Mouse (Mus musculus) liver, postnatal 0 days (tissue): Measurements from ENCODE around the gene Adora1. TPM values are rescaled to one million over a fixed set of nuclear protein-coding genes. Genes with fewer than 3 reads are reported as not detected.

Experiments used
- ATAC-seq: fragments of 200-750 bp; cut with Nextera tagmentation; 2 replicates; pipeline ENCODE4 v1.8.0; 2017; ENCODE audit warnings: mild to moderate bottlenecking, moderate library complexity
- DNase-seq: peaks from one replicate; pipeline ENCODE4 v3.0.0-alpha.2; 2016
- H3K27ac ChIP-seq: fragments of 300-500 bp; sonication (generic); 2 replicates; pipeline ENCODE4 v1.5.1; 2014; ENCODE audit warnings: antibody characterized with exemption, moderate library complexity, mild to moderate bottlenecking, low read depth
- H3K27me3 ChIP-seq: fragments of 300-500 bp; sonication (generic); 2 replicates; pipeline ENCODE4 v1.6.1; 2014; ENCODE audit warnings: low read length, control low read depth, mixed read lengths; ENCODE audit not compliant: insufficient read depth
- H3K36me3 ChIP-seq: fragments of 300-500 bp; sonication (generic); replicated peaks from 2 replicates; pipeline ENCODE4 v1.6.1; 2014; ENCODE audit warnings: mild to moderate bottlenecking, control low read depth, low read length, moderate library complexity, mixed read lengths; ENCODE audit not compliant: insufficient read depth
- H3K4me1 ChIP-seq: fragments of 300-500 bp; sonication (generic); 2 replicates; pipeline ENCODE4 v1.6.1; 2014; ENCODE audit warnings: antibody characterized with exemption, mild to moderate bottlenecking, control low read depth; ENCODE audit not compliant: insufficient read depth
- H3K4me2 ChIP-seq: fragments of 300-500 bp; sonication (generic); 2 replicates; pipeline ENCODE4 v1.6.1; 2014; ENCODE audit warnings: low read depth, mild to moderate bottlenecking, low read length, moderate library complexity, mixed read lengths
- H3K4me3 ChIP-seq: fragments of 300-500 bp; sonication (generic); 2 replicates; pipeline ENCODE4 v1.5.1; 2014; ENCODE audit warnings: low read depth, low read length
- H3K9ac ChIP-seq: fragments of 300-500 bp; sonication (generic); replicated peaks from 2 replicates; pipeline ENCODE4 v1.6.1; 2014; ENCODE audit warnings: mild to moderate bottlenecking, moderate library complexity
- H3K9me3 ChIP-seq: fragments of 300-500 bp; sonication (generic); 2 replicates; pipeline ENCODE4 v1.6.1; 2016; ENCODE audit warnings: mild to moderate bottlenecking, control low read depth, low read length, mixed read lengths
- CTCF ChIP-seq: sonication (generic); IDR thresholded peaks from 2 replicates; pipeline ENCODE4 v1.5.1; 2016; ENCODE audit warnings: antibody characterized with exemption, low read depth
- EP300 ChIP-seq: IDR thresholded peaks from 2 replicates; pipeline ENCODE4 v1.6.1; 2016; ENCODE audit warnings: antibody characterized with exemption, low read depth, mild to moderate bottlenecking
- WGBS: fragments of 180-500 bp; shearing (Covaris S2); extraction: QIAGEN DNeasy Blood & Tissue Kit; methylation state at CpG from one replicate; pipeline ENCODE4 v1.1.7; 2014; ENCODE audit not compliant: insufficient replicate concordance; 5-methylcytosine and 5-hydroxymethylcytosine counted together
- polyA plus RNA-seq: library from polyadenylated mRNA; unstranded; fragments of >200 nt; fragmentation: Nextera tagmentation; extraction: Ambion mirVana; gene quantifications from 2 replicates; pipeline ENCODE4 v1.2.1, GENCODE M21; 2015

The Adora1 gene
- polyA plus RNA-seq, 1 experiment from 2014 or later: 8.3 TPM

DNA sequence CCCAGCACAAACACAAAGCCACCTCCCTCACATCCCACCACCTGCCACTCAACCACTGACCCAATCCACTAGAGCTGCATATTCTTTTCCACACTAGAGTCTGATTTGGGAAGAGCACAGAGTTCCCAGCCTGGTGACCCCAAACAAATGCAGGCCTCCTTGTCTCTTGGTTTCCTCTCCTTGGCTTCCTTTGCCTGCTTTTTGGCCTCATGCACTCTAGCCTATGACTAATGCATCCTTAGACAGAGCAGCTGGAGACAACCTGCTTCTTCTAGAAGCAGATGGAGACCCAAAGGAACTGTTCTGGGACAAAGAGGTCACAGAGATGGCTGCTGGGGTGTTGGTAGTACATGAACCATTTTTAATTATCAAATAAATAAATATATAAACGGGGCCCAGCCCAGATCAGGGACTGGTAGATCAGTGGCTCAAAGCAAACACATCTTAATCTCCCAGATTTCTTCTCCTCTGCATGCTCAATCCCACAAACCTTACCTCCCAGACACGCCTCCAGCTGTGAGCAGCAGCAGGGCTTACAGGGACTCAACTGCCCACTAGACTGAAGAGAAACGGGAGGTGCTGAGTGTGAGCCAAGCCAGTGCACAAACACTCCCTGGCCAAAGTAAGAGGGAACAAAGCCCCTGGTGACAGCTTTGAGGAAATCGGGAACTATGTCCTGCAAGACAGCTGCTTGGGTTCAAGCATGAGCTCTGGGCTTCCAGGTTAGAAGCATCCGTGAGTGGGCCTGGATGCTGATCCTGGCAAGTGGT, 5.2 kb downstream of the Adora1 start:
- Histone ChIP-seq H3K27ac (no peak overlapping the region), H3K4me1 (peaks cover 16% of the 10 kb centered on the region), H3K9me3 (no peaks in the 10 kb centered on the region), H3K4me2 (no peak overlapping the region), H3K9ac (no peak overlapping the region), H3K4me3 (no peak overlapping the region), H3K27me3 (peaks cover 12% of the 10 kb centered on the region), H3K36me3 (no peaks in the 10 kb centered on the region)
- TF ChIP-seq CTCF: no peak
- TF ChIP-seq EP300: no peak
- WGBS: 73% methylated on average over 5 of the region's 5 CpGs
- ATAC-seq: no peak
- no peak for DNase-seq

DNA sequence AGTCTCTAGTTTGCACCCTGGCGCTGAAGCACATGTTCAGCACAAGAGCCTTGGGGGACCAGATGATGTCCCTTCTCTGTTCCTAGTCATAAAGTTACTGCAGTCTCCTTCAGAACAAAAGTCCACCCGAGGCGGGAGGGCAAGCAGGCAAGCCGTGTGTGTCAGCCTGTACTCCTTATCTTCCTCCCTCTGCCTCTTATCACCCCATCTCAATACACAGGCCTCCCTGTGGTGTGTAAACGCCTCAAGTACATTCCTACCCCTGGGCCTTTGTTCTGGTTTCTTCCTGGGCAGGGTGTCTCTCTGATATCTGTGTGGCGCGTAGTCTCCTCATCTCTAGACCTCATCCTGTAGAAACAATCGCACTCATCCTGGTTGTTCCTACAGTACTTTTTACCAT, 8.5 kb downstream of the Adora1 start:
- no peak for TF ChIP-seq EP300
- Histone ChIP-seq H3K4me3 (no peak overlapping the region), H3K9me3 (no peaks in the 10 kb centered on the region), H3K36me3 (no peaks in the 10 kb centered on the region), H3K4me2 (no peak overlapping the region), H3K27ac (no peak overlapping the region), H3K4me1 (peaks cover 16% of the 10 kb centered on the region), H3K27me3 (no peaks in the 10 kb centered on the region), H3K9ac (no peak overlapping the region)
- 62% methylated on average over 8 of the region's 8 CpGs for WGBS
- DNase-seq: no peak
- ATAC-seq: no peak

DNA sequence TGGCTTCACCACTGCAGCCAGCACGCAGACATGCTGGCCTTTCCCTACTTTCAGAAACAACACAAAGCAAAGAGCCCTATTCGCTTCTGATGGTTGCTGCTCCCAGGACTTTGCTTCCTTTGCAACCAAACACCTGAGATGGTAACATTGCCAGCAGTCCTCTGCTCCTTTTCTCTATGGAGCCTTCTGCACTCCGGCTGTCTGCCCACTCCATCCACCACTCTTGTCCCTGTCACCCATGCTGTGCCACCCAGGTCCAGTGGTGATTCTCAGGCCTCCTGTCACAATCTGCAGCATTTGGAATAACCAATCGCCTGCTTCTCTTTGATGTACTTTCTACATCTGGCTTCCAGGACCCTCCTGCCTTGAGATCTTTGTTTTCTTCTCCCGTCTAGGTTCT, 9.9 kb downstream of the Adora1 start:
- no peak for DNase-seq

DNA sequence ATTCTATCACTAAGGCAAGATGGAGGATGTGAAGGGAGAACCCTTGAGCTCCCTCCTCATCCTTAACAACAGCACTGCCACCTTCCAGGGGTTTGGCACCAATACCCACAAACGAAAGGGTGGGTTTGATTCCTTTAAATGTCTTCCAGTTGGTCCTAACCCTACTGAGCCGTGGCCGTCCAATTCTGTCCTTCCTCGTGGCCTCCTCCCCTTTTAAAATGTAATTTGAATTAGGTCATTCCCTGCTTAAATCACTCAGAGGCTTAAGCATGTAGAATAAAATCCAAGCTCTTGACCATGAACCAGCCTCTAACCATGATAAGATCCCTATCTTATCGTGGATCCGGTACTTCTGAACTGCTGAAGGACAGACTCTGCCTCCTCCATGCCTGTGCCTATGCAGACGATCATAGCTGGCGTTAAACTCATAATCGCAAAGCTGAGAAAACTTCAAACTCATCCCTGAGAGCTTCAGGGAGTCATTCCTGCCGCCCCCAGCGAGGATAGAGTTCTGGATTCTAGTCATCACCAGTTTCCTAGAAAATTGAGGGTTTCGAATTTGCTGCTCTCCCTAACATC, 10.5 kb downstream of the Adora1 start:
- TF ChIP-seq EP300 (no peak), CTCF (no peak)
- no peak for DNase-seq
- Histone ChIP-seq H3K9me3 (no peaks in the 10 kb centered on the region), H3K4me2 (no peak overlapping the region), H3K4me3 (no peak overlapping the region), H3K27me3 (no peaks in the 10 kb centered on the region), H3K36me3 (no peaks in the 10 kb centered on the region), H3K4me1 (peaks cover 18% of the 10 kb centered on the region), H3K9ac (no peak overlapping the region), H3K27ac (no peak overlapping the region)
- 74% methylated on average over 12 of the region's 12 CpGs for WGBS
- ATAC-seq: no peak

More for the DNA sequence above, 9.9 kb downstream of the Adora1 start:
- Histone ChIP-seq H3K27me3 (no peaks in the 10 kb centered on the region), H3K27ac (no peak overlapping the region), H3K9ac (no peak overlapping the region), H3K36me3 (no peaks in the 10 kb centered on the region), H3K4me2 (no peak overlapping the region), H3K9me3 (no peaks in the 10 kb centered on the region), H3K4me3 (no peak overlapping the region), H3K4me1 (peaks cover 23% of the 10 kb centered on the region)
- 81% methylated on average over 5 of the region's 5 CpGs for WGBS
- no peak for ATAC-seq
- TF ChIP-seq CTCF: no peak
- no peak for TF ChIP-seq EP300

DNA sequence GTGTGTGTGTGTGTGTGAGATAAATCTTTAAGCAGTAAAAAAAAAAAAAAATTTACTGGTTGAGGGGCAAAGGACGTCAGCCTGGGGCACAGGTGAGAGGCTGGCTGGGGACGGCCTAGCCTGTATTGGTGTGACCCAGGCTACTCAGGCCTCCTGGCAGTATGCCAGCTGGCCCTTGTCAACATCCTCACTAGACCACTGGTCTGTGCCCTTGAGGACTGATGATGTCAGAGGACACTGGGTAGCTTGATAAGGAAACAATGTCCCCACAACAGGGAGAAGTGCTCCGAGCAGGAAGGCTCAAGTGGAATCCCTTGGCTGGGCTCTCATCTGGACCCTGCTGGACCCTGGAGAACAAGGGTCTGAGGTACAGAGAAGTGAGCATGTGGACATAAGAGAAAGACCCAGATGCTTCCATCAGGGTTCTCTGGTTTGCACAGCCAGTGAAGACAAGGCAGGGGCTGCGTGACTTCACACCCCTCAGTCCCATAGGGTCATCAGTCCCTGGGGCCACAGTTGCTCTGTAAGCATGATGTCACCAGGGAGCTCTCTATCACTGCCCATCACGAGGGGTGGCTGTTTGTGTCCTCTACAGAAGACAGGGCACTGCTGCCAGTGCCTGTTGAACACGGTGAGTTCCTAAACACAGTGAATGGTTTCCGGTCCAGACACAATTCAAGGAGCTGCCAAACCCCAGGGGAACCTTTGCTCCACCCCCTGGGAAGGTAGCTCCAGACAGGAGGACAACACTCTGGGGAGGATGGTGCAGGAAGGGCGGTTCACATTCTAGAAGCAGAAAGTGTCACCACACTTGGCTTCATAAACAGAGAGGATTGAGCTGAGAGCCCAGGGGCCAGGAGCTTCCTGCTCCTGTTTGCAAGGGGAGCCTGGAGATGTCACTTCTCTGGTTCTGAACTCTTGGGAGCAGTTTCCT, 12.8 kb downstream of the Adora1 start:
- DNase-seq: peak; percentile 78
- peak; percentile 91 for ATAC-seq

DNA sequence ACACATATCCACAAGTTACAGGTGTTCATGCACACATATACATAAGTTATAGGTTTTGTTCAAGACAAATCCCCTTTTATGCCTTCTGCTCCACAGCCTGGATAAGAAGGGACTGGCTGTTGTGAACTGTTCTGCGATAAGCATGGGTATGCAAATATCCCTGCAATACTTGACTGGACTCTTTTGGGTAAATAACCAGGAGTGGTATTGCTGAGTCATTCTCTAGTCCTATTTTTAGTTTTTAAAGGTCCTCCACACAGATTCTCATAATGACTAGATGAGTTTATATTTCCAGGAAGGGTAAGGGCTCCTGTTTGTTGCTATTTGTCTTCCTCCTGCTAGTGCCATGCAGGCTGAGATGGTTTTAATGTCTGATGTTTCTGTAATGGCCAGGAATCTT, 14.1 kb downstream of the Adora1 start:
- Histone ChIP-seq H3K4me2 (no peak overlapping the region), H3K27ac (peak overlapping the region; percentile 82; the same call in 1 of the 2 replicates), H3K9ac (no peak overlapping the region), H3K4me3 (no peak overlapping the region), H3K4me1 (peaks cover 35% of the 10 kb centered on the region), H3K36me3 (no peaks in the 10 kb centered on the region), H3K9me3 (no peaks in the 10 kb centered on the region), H3K27me3 (no peaks in the 10 kb centered on the region)
- ATAC-seq: no peak
- TF ChIP-seq CTCF: no peak
- TF ChIP-seq EP300: no peak
- 39% methylated on average over 1 of the region's 1 CpGs for WGBS
- DNase-seq: no peak

More for the DNA sequence above, 12.8 kb downstream of the Adora1 start:
- H3K27ac ChIP-seq: peak overlapping the region; percentile 82
- no peak overlapping the region for H3K4me3 ChIP-seq
- TF ChIP-seq EP300 (no peak; the same call in 1 of the 2 replicates), CTCF (no peak)
- H3K36me3 ChIP-seq: no peaks in the 10 kb centered on the region
- no peaks in the 10 kb centered on the region for H3K27me3 ChIP-seq
- H3K4me1 ChIP-seq: peaks cover 32% of the 10 kb centered on the region
- no peak overlapping the region for H3K9ac ChIP-seq
- 40% methylated on average over 8 of the region's 8 CpGs for whole genome bisulfite sequencing
- H3K4me2 ChIP-seq: no peak overlapping the region
- H3K9me3 ChIP-seq: no peaks in the 10 kb centered on the region
